Mouse (Mus musculus) neural tube, embryonic 13.5 days (tissue): Measurements from ENCODE around the gene BC049715. TPM values are rescaled to one million over a fixed set of nuclear protein-coding genes. Genes with fewer than 3 reads are reported as not detected.
A peak's percentile ranks its signal among the peaks of the same experiment; 100 is the strongest.

ENCODE experiments used
- ATAC-seq: fragments of 200-750 bp; cut with Nextera tagmentation; 2 replicates; pipeline ENCODE4 v1.8.0; 2017; ENCODE audit warnings: low read depth, mild to moderate bottlenecking, moderate TSS enrichment, moderate library complexity
- H3K27ac ChIP-seq: fragments of 300-500 bp; sonication (generic); replicated peaks from 2 replicates; pipeline ENCODE4 v1.5.1; 2015; ENCODE audit warnings: moderate library complexity, mild to moderate bottlenecking, inconsistent platforms
- H3K27me3 ChIP-seq: fragments of 300-500 bp; sonication (generic); 2 replicates; pipeline ENCODE4 v1.6.1; 2015; ENCODE audit warnings: mild to moderate bottlenecking, inconsistent platforms
- H3K36me3 ChIP-seq: fragments of 300-500 bp; sonication (generic); 2 replicates; pipeline ENCODE4 v1.6.1; 2015; ENCODE audit warnings: mild to moderate bottlenecking, inconsistent platforms
- H3K4me1 ChIP-seq: fragments of 300-500 bp; sonication (generic); replicated peaks from 2 replicates; pipeline ENCODE4 v1.6.1; 2015; ENCODE audit warnings: inconsistent platforms
- H3K4me2 ChIP-seq: fragments of 300-500 bp; sonication (generic); 2 replicates; pipeline ENCODE4 v1.6.1; 2015; ENCODE audit warnings: inconsistent platforms, mild to moderate bottlenecking, moderate library complexity
- H3K4me3 ChIP-seq: fragments of 300-500 bp; sonication (generic); 2 replicates; pipeline ENCODE4 v1.5.1; 2015; ENCODE audit warnings: mild to moderate bottlenecking, inconsistent platforms
- H3K9ac ChIP-seq: fragments of 300-500 bp; sonication (generic); 2 replicates; pipeline ENCODE4 v1.6.1; 2015; ENCODE audit warnings: moderate library complexity, mild to moderate bottlenecking, inconsistent platforms
- H3K9me3 ChIP-seq: fragments of 300-500 bp; sonication (generic); 2 replicates; pipeline ENCODE4 v1.6.1; 2016; ENCODE audit warnings: inconsistent platforms
- WGBS: fragments of 180-500 bp; shearing (Covaris S2); methylation state at CpG from one replicate; pipeline ENCODE4 v1.1.7; 2015; 5-methylcytosine and 5-hydroxymethylcytosine counted together
- polyA plus RNA-seq: library from polyadenylated mRNA; unstranded; fragments of >200 nt; fragmentation: Nextera tagmentation; extraction: Ambion mirVana; gene quantifications from 2 replicates; pipeline ENCODE4 v1.2.1, GENCODE M21; 2015

BC049715 gene
- polyA plus RNA-seq, 1 experiment from 2014 or later = 1.3 TPM

GRCm38 (mm10) chr6:136801274-136801673, 26.2 kb upstream of the BC049715 start:
- Histone ChIP-seq H3K27ac (no peak overlapping the region), H3K4me1 (peaks cover 16% of the 10 kb centered on the region), H3K9me3 (no peaks in the 10 kb centered on the region), H3K36me3 (no peaks in the 10 kb centered on the region), H3K9ac (no peak overlapping the region), H3K4me3 (no peak overlapping the region), H3K27me3 (no peaks in the 10 kb centered on the region), H3K4me2 (no peak overlapping the region)
- 87% methylated on average over 6 of the region's 6 CpGs for WGBS
- no peak for ATAC-seq

- Histone ChIP-seq H3K27me3 (no peaks in the 10 kb centered on the region), H3K9me3 (no peaks in the 10 kb centered on the region), H3K36me3 (no peaks in the 10 kb centered on the region), H3K4me2 (peak overlapping the region; percentile 68), H3K4me1 (peaks cover 21% of the 10 kb centered on the region), H3K9ac (peak overlapping the region; percentile 93), H3K27ac (peak overlapping the region; percentile 100), H3K4me3 (peak overlapping the region; percentile 61)
- 26% methylated on average over 12 of the region's 12 CpGs for WGBS
- no peak for ATAC-seq
Measured at GRCm38 (mm10) chr6:136803093-136803738, 24.2 kb upstream of the BC049715 start.

- H3K27me3 ChIP-seq = no peaks in the 10 kb centered on the region
- peak within 1 kb of the TSS; percentile 93 for H3K9ac ChIP-seq
- H3K4me2 ChIP-seq = peak within 1 kb of the TSS; percentile 68
- H3K9me3 ChIP-seq = no peaks in the 10 kb centered on the region
- peaks cover 25% of the 10 kb centered on the region for H3K4me1 ChIP-seq
- ATAC-seq = peak; percentile 79
- under 1% methylated on average over 50 of the region's 50 CpGs for WGBS
- H3K4me3 ChIP-seq = peak within 1 kb of the TSS; percentile 61
- peak within 1 kb of the TSS; percentile 100 for H3K27ac ChIP-seq
- no peaks in the 10 kb centered on the region for H3K36me3 ChIP-seq
Measured at GRCm38 (mm10) chr6:136803739-136804633, 23.4 kb upstream of the BC049715 start, which contains the start of gene Hist4h4. Hist4h4 (minus strand) TSS chr6:136804415.

- no peak for ATAC-seq
- 29% methylated on average over 9 of the region's 9 CpGs for WGBS
Measured at GRCm38 (mm10) chr6:136804705-136805408, 22.6 kb upstream of the BC049715 start.

GRCm38 (mm10) chr6:136805409-136805775, 22.0 kb upstream of the BC049715 start:
- WGBS = 77% methylated on average over 1 of the region's 1 CpGs

More at GRCm38 (mm10) chr6:136804705-136805408, 22.6 kb upstream of the BC049715 start:
- H3K36me3 ChIP-seq = no peaks in the 10 kb centered on the region
- no peaks in the 10 kb centered on the region for H3K9me3 ChIP-seq
- peak overlapping the region; percentile 61 for H3K4me3 ChIP-seq
- H3K9ac ChIP-seq = peak overlapping the region; percentile 65
- peaks cover 34% of the 10 kb centered on the region for H3K4me1 ChIP-seq
- H3K4me2 ChIP-seq = peak overlapping the region; percentile 68
- no peaks in the 10 kb centered on the region for H3K27me3 ChIP-seq
- peak overlapping the region; percentile 100 for H3K27ac ChIP-seq

GRCm38 (mm10) chr6:136806819-136807218, 20.6 kb upstream of the BC049715 start:
- Histone ChIP-seq H3K9ac (no peak overlapping the region), H3K27me3 (no peaks in the 10 kb centered on the region), H3K9me3 (no peaks in the 10 kb centered on the region), H3K4me3 (no peak overlapping the region), H3K4me2 (no peak overlapping the region), H3K27ac (no peak overlapping the region), H3K36me3 (peaks cover 6% of the 10 kb centered on the region), H3K4me1 (peaks cover 39% of the 10 kb centered on the region)
- no peak for ATAC-seq
- WGBS = 80% methylated on average over 5 of the region's 5 CpGs

More at GRCm38 (mm10) chr6:136805409-136805775, 22.0 kb upstream of the BC049715 start:
- H3K4me3 ChIP-seq = no peak overlapping the region
- H3K4me2 ChIP-seq = no peak overlapping the region
- ATAC-seq = no peak
- H3K9me3 ChIP-seq = no peaks in the 10 kb centered on the region
- no peaks in the 10 kb centered on the region for H3K36me3 ChIP-seq
- H3K4me1 ChIP-seq = peaks cover 38% of the 10 kb centered on the region
- no peak overlapping the region for H3K9ac ChIP-seq
- no peaks in the 10 kb centered on the region for H3K27me3 ChIP-seq
- no peak overlapping the region for H3K27ac ChIP-seq

GRCm38 (mm10) chr6:136807395-136808013, 19.9 kb upstream of the BC049715 start:
- no peaks in the 10 kb centered on the region for H3K9me3 ChIP-seq
- peaks cover 13% of the 10 kb centered on the region for H3K36me3 ChIP-seq
- peak; percentile 7 for ATAC-seq
- peaks cover 39% of the 10 kb centered on the region for H3K4me1 ChIP-seq
- 29% methylated on average over 18 of the region's 18 CpGs for WGBS
- peak overlapping the region; percentile 99 for H3K4me2 ChIP-seq
- H3K4me3 ChIP-seq = peak overlapping the region; percentile 81
- H3K9ac ChIP-seq = peak overlapping the region; percentile 58
- H3K27ac ChIP-seq = peak overlapping the region; percentile 81
- no peaks in the 10 kb centered on the region for H3K27me3 ChIP-seq

GRCm38 (mm10) chr6:136808014-136808417, 19.4 kb upstream of the BC049715 start, which contains the start of gene H2afj:
H2afj (plus strand) TSS chr6:136808244.
- 0% methylated on average over 34 of the region's 34 CpGs for WGBS
- peak; percentile 88 for ATAC-seq

GRCm38 (mm10) chr6:136808631-136809046, 18.8 kb upstream of the BC049715 start:
- Histone ChIP-seq H3K9me3 (no peaks in the 10 kb centered on the region), H3K27me3 (no peaks in the 10 kb centered on the region), H3K9ac (peak overlapping the region; percentile 81), H3K4me3 (peak overlapping the region; percentile 81), H3K36me3 (peaks cover 21% of the 10 kb centered on the region), H3K27ac (peak overlapping the region; percentile 61), H3K4me1 (peaks cover 29% of the 10 kb centered on the region), H3K4me2 (peak overlapping the region; percentile 99)
- WGBS = 1% methylated on average over 28 of the region's 28 CpGs
- ATAC-seq = peak; percentile 25

More at GRCm38 (mm10) chr6:136808014-136808417, 19.4 kb upstream of the BC049715 start, which contains the start of gene H2afj:
- Histone ChIP-seq H3K4me2 (peak within 1 kb of the TSS; percentile 99), H3K27me3 (no peaks in the 10 kb centered on the region), H3K9ac (peak within 1 kb of the TSS; percentile 81), H3K4me1 (peaks cover 35% of the 10 kb centered on the region), H3K36me3 (peaks cover 15% of the 10 kb centered on the region), H3K27ac (peak within 1 kb of the TSS; percentile 81), H3K4me3 (peak within 1 kb of the TSS; percentile 81), H3K9me3 (no peaks in the 10 kb centered on the region)

GRCm38 (mm10) chr6:136809077-136809476, 18.3 kb upstream of the BC049715 start:
- Histone ChIP-seq H3K27me3 (no peaks in the 10 kb centered on the region), H3K9ac (peak overlapping the region; percentile 81), H3K4me3 (peak overlapping the region; percentile 81), H3K27ac (no peak overlapping the region), H3K36me3 (peaks cover 25% of the 10 kb centered on the region), H3K4me2 (peak overlapping the region; percentile 99), H3K4me1 (peaks cover 29% of the 10 kb centered on the region), H3K9me3 (no peaks in the 10 kb centered on the region)
- ATAC-seq = no peak
- WGBS = 37% methylated on average over 14 of the region's 14 CpGs

GRCm38 (mm10) chr6:136809673-136810072, 17.8 kb upstream of the BC049715 start:
- ATAC-seq = no peak
- Histone ChIP-seq H3K4me3 (peak overlapping the region; percentile 81; the same call in 1 of the 2 replicates), H3K36me3 (peaks cover 31% of the 10 kb centered on the region), H3K27ac (no peak overlapping the region), H3K4me1 (peaks cover 28% of the 10 kb centered on the region), H3K27me3 (no peaks in the 10 kb centered on the region), H3K9ac (no peak overlapping the region), H3K9me3 (no peaks in the 10 kb centered on the region), H3K4me2 (peak overlapping the region; percentile 99)
- 76% methylated on average over 13 of the region's 13 CpGs for WGBS
